In genomic region chr5:124252580-124253320, GRCm38 (mm10) we compare ENCODE assay signal across 18 mouse cellular contexts. TPM values are rescaled to one million over a fixed set of nuclear protein-coding genes. Genes with fewer than 3 reads are reported as not detected.
DNase-seq lines count a peak whose midpoint lies in the region; ATAC-seq and TF ChIP-seq lines count a peak whose summit lies in the region.
"Had no signal": no experiment of that assay in that cellular context is flagged by ENCODE, and none has a peak within 500 bp of the region (broad histone marks: within the 10 kb centered on the region; RNA-seq: fewer than 3 reads in every experiment).

No protein-coding gene starts in this region.

- no peak overlapping the region for H3K4me2 ChIP-seq in forebrain, embryonic 16.5 days (ENCODE audit: low read length)
- H3K4me2 ChIP-seq in forebrain, embryonic 11.5 days (ENCODE audit: low read depth, low read length, severe bottlenecking): no peak overlapping the region
- H3K4me2 ChIP-seq: embryonic facial prominence, embryonic 15.5 days; heart, embryonic 13.5 days; hindbrain, embryonic 12.5 days had no signal

- H3K4me1 ChIP-seq in forebrain, embryonic 16.5 days (replicated peaks; ENCODE audit: control insufficient read depth, insufficient read depth, low read length): peaks cover 20% of the 10 kb centered on the region
- H3K4me1 ChIP-seq in forebrain, embryonic 11.5 days (replicated peaks; ENCODE audit: control insufficient read depth, insufficient read depth, low read length): peaks cover 6% of the 10 kb centered on the region; the same call in 1 of the 2 replicates
- H3K4me1 ChIP-seq in cortical plate, adult 2 months (ENCODE audit: control insufficient read depth, insufficient read depth, low read length): peaks cover 6% of the 10 kb centered on the region

- no peaks in the 10 kb centered on the region for H3K9me3 ChIP-seq in forebrain, embryonic 16.5 days (ENCODE audit: control insufficient read depth, low read length)
- no peaks in the 10 kb centered on the region for H3K9me3 ChIP-seq in forebrain, embryonic 11.5 days (ENCODE audit: control insufficient read depth, low read length)
- H3K9me3 ChIP-seq: embryonic facial prominence, embryonic 15.5 days; heart, embryonic 13.5 days; hindbrain, embryonic 12.5 days had no signal

- WGBS in forebrain, embryonic 16.5 days: 83% methylated on average over 13 of the region's 13 CpGs
- 91% methylated on average over 13 of the region's 13 CpGs for WGBS in forebrain, embryonic 11.5 days

- no peak for ATAC-seq in forebrain, embryonic 16.5 days
- no peak for ATAC-seq in forebrain, embryonic 11.5 days (replicated peaks; ENCODE audit: low FRiP score)
- ATAC-seq: forebrain, embryonic 14.5 days; hindbrain, postnatal 0 days had no signal

- no peak for TF ChIP-seq CTCF in cortical plate, adult 2 months (IDR thresholded peaks at IDR 0.05; ENCODE audit: extremely low read depth, insufficient read depth, low read length)

- H3K27me3 ChIP-seq in forebrain, embryonic 16.5 days (replicated peaks; ENCODE audit: control insufficient read depth, insufficient read depth, low read length): no peaks in the 10 kb centered on the region
- H3K27me3 ChIP-seq in forebrain, embryonic 11.5 days (ENCODE audit: control insufficient read depth, insufficient read depth, low read length): no peaks in the 10 kb centered on the region; the same call in 1 of the 2 replicates
- H3K27me3 ChIP-seq: embryonic facial prominence, embryonic 15.5 days; heart, embryonic 13.5 days; hindbrain, embryonic 12.5 days had no signal

- 0 out of 2 replicates have a peak, but pooled peaks have one; percentile 15 for TF ChIP-seq POLR2A in cortical plate, adult 2 months (IDR thresholded peaks at IDR 0.05; ENCODE audit: extremely low read depth, insufficient read depth, low read length)

- no peak overlapping the region for H3K9ac ChIP-seq in forebrain, embryonic 16.5 days (replicated peaks; ENCODE audit: low read depth, low read length)
- H3K9ac ChIP-seq in forebrain, embryonic 11.5 days (ENCODE audit: low read length): no peak overlapping the region
- H3K9ac ChIP-seq: embryonic facial prominence, embryonic 15.5 days; heart, embryonic 13.5 days; hindbrain, embryonic 12.5 days had no signal

- no peak overlapping the region for H3K4me3 ChIP-seq in forebrain, embryonic 16.5 days (replicated peaks; ENCODE audit: low read length)
- H3K4me3 ChIP-seq in forebrain, embryonic 11.5 days (ENCODE audit: low read depth, low read length): no peak overlapping the region
- no peak overlapping the region for H3K4me3 ChIP-seq in cortical plate, adult 2 months (ENCODE audit: insufficient read depth, low read length)
- H3K4me3 ChIP-seq: embryonic facial prominence, embryonic 15.5 days; heart, embryonic 13.5 days; hindbrain, embryonic 12.5 days had no signal

- DNase-seq in forebrain, embryonic 11.5 days (ENCODE audit: low spot score): no peak
- peak; percentile 34 for DNase-seq in layer of hippocampus, adult 9-11 months
- DNase-seq in layer of hippocampus, postnatal 25 days (ENCODE audit: extremely low spot score in 1 of 2, low spot score in 1 of 2): no peak
- DNase-seq in embryo, embryonic 9.5 days (ENCODE audit: extremely low spot score): no peak
- DNase-seq in heart, postnatal 14 days: no peak
- DNase-seq: adrenal gland, postnatal 10 days; cerebellum, adult 18-20 months; cerebellum, adult 9-11 months; cerebellum, postnatal 36 days; gastrocnemius, postnatal 36 days; heart, postnatal 4 days had no signal

- H3K36me3 ChIP-seq in forebrain, embryonic 16.5 days (ENCODE audit: control insufficient read depth, insufficient read depth): peaks cover 9% of the 10 kb centered on the region
- H3K36me3 ChIP-seq in forebrain, embryonic 11.5 days (ENCODE audit: control insufficient read depth, insufficient read depth, low read length): peaks cover 4% of the 10 kb centered on the region; the same call in 1 of the 2 replicates

- intact Hi-C loops in heart, postnatal 14 days (cut with DNase I): loop anchor here (5.0 kb wide), 2 partner anchors 35 to 135 kb away; partner anchors contain the start of gene Arl6ip4

- 0 out of 2 replicates have a peak overlapping the region, but pooled peaks have one; percentile 10 for H3K27ac ChIP-seq in forebrain, embryonic 16.5 days (ENCODE audit: low read length)
- no peak overlapping the region for H3K27ac ChIP-seq in forebrain, embryonic 11.5 days (ENCODE audit: low read depth, low read length)
- peak overlapping the region; percentile 6; the same call in 1 of the 2 replicates for H3K27ac ChIP-seq in cortical plate, adult 2 months (ENCODE audit: insufficient read depth, low read length)
- H3K27ac ChIP-seq: embryonic facial prominence, embryonic 15.5 days; heart, embryonic 13.5 days; hindbrain, embryonic 12.5 days; hindbrain, postnatal 0 days had no signal

RNA-seq across cellular contexts. Expression of gene Pitpnm2, which starts 3.2 kb away (rescaled TPM):
- 13.7 and 14.4 TPM in 2 replicates for polyA plus RNA-seq in forebrain, embryonic 16.5 days (2015; fragmentation: Nextera tagmentation; extraction: Ambion mirVana)
- 6.8 and 7.1 TPM in 2 replicates for polyA plus RNA-seq in forebrain, embryonic 11.5 days (2014; fragmentation: Nextera tagmentation; extraction: Ambion mirVana)
- 100 to 1,000 TPM; 255 to 312 TPM for total RNA-seq in layer of hippocampus, postnatal 25 days (2021)
- polyA plus RNA-seq in cortical plate, adult 2 months (2012; rRNA removed): 178 and 196 TPM in 2 replicates
- total RNA-seq in heart, postnatal 14 days (2021): 10 to 100 TPM; 47.9 to 52.4 TPM

Comparison
In these comparisons a context has a peak if more than half of its experiments do, and no peak if none do; other contexts are left out.
1. RNA of gene Pitpnm2, which starts 3.2 kb away (polyA plus RNA-seq): 178 to 196 TPM in cortical plate, adult 2 months; 13.7 to 14.4 TPM in forebrain, embryonic 16.5 days and 6.8 to 7.1 TPM in forebrain, embryonic 11.5 days; every median in the first group is over 10 times any median in the second.